Mouse (Mus musculus) CH12.LX (cell line): Measurements from ENCODE around the gene 4930404N11Rik. TPM values are rescaled to one million over a fixed set of nuclear protein-coding genes. Genes with fewer than 3 reads are reported as not detected.

Experiments used
- DNase-seq: peaks from one replicate; pipeline ENCODE4 v3.0.0-alpha.2; 2013; ENCODE audit errors: extremely low read depth
- H3K27ac ChIP-seq: 2 replicates; pipeline ENCODE4 v1.5.1; 2012; ENCODE audit warnings: low read depth, mild to moderate bottlenecking, control low read depth, moderate library complexity; ENCODE audit not compliant: insufficient read depth
- H3K27me3 ChIP-seq: replicated peaks from 2 replicates; pipeline ENCODE3; 2012; ENCODE audit warnings: inconsistent platforms
- H3K36me3 ChIP-seq, 2 experiments: replicated peaks in 1 of 2; 2 replicates each; pipeline versions ENCODE3 to v1.6.1; 2012; ENCODE audit warnings: inconsistent platforms in 1 of 2, low read length in 1 of 2, mild to moderate bottlenecking in 1 of 2, mixed read lengths in 1 of 2, moderate library complexity in 1 of 2; ENCODE audit not compliant: control insufficient read depth in 1 of 2, insufficient read depth in 1 of 2
- H3K4me1 ChIP-seq, 2 experiments: 2 replicates each; pipeline ENCODE4 v1.6.1; 2012; ENCODE audit warnings: inconsistent platforms in 1 of 2, moderate library complexity in 1 of 2; ENCODE audit not compliant: insufficient read depth in 2 of 2, control insufficient read depth in 1 of 2
- H3K4me2 ChIP-seq: 2 replicates; pipeline ENCODE4 v1.6.1; 2012; ENCODE audit warnings: low read depth, mild to moderate bottlenecking, control low read depth; ENCODE audit not compliant: poor library complexity, insufficient read depth, severe bottlenecking
- H3K4me3 ChIP-seq, 3 experiments: fragments of 150-350 bp in 1 of 3; sonication (generic) in 1 of 3; replicated peaks in 1 of 3; 2 replicates each; pipeline versions ENCODE3 to v1.5.1; 2011 to 2012; ENCODE audit warnings: low read depth in 2 of 3, low read length in 2 of 3, mild to moderate bottlenecking in 2 of 3, moderate library complexity in 2 of 3, control low read depth in 1 of 3, improper control_type of control experiment in 1 of 3, inconsistent platforms in 1 of 3, mixed read lengths in 1 of 3; ENCODE audit not compliant: poor library complexity in 1 of 3
- H3K79me2 ChIP-seq: replicated peaks from 2 replicates; pipeline ENCODE4 v1.6.1; 2012; ENCODE audit warnings: mild to moderate bottlenecking, moderate library complexity; ENCODE audit not compliant: control insufficient read depth, poor library complexity, insufficient read depth, severe bottlenecking; ENCODE audit errors: extremely low read depth
- H3K9ac ChIP-seq: 2 replicates; pipeline ENCODE4 v1.6.1; 2012; ENCODE audit warnings: low read depth, mild to moderate bottlenecking, control low read depth, moderate library complexity; ENCODE audit not compliant: insufficient read depth
- H3K9me3 ChIP-seq: replicated peaks from 2 replicates; pipeline ENCODE3; 2012; ENCODE audit warnings: low read length, inconsistent platforms, mixed read lengths
- BHLHE40 ChIP-seq: IDR thresholded peaks from 2 replicates; pipeline ENCODE4 v1.6.1; 2011; ENCODE audit warnings: mild to moderate bottlenecking, low read depth, low read length, improper control_type of control experiment
- CHD1 ChIP-seq: IDR thresholded peaks from 2 replicates; pipeline ENCODE4 v1.6.1; 2012; ENCODE audit warnings: low read depth, low read length, improper control_type of control experiment, inconsistent platforms
- CHD2 ChIP-seq: IDR thresholded peaks from 2 replicates; pipeline ENCODE4 v1.6.1; 2011; ENCODE audit warnings: low read length, improper control_type of control experiment
- CTCF ChIP-seq, 2 experiments: IDR thresholded peaks in 1 of 2; conservative IDR thresholded peaks in 1 of 2; 2 replicates each; pipeline ENCODE4 v1.5.1; 2011 to 2012; ENCODE audit warnings: low read depth in 2 of 2, low read length in 2 of 2, improper control_type of control experiment in 1 of 2, inconsistent platforms in 1 of 2, mild to moderate bottlenecking in 1 of 2, moderate library complexity in 1 of 2
- E2F4 ChIP-seq: IDR thresholded peaks from 2 replicates; pipeline ENCODE4 v1.6.1; 2011; ENCODE audit warnings: low read depth, low read length, improper control_type of control experiment; ENCODE audit not compliant: insufficient replicate concordance
- ELF1 ChIP-seq: IDR thresholded peaks from 2 replicates; pipeline ENCODE4 v1.6.1; 2014; ENCODE audit warnings: low read depth, mild to moderate bottlenecking, inconsistent platforms, low read length, improper control_type of control experiment
- EP300 ChIP-seq: IDR thresholded peaks from 2 replicates; pipeline ENCODE4 v1.6.1; 2011; ENCODE audit warnings: low read length, improper control_type of control experiment
- HCFC1 ChIP-seq: IDR thresholded peaks from 2 replicates; pipeline ENCODE4 v1.6.1; 2012; ENCODE audit warnings: low read depth, mild to moderate bottlenecking, inconsistent platforms, low read length, improper control_type of control experiment
- IRF4 ChIP-seq: IDR thresholded peaks from 2 replicates; pipeline ENCODE4 v1.6.1; 2014; ENCODE audit warnings: low read depth, mild to moderate bottlenecking, inconsistent platforms, low read length, improper control_type of control experiment
- JUN ChIP-seq: IDR thresholded peaks from 2 replicates; pipeline ENCODE4 v1.6.1; 2011; ENCODE audit warnings: low read depth, mild to moderate bottlenecking, low read length, improper control_type of control experiment, moderate library complexity; ENCODE audit not compliant: insufficient read depth
- JUND ChIP-seq: conservative IDR thresholded peaks from 2 replicates; pipeline ENCODE4 v1.6.1; 2011; ENCODE audit warnings: low read depth, low read length, improper control_type of control experiment
- KAT2A ChIP-seq: IDR thresholded peaks from 2 replicates; pipeline ENCODE4 v1.6.1; 2012; ENCODE audit warnings: low read length, improper control_type of control experiment, inconsistent platforms; ENCODE audit not compliant: insufficient replicate concordance
- MAFK ChIP-seq: IDR thresholded peaks from 2 replicates; pipeline ENCODE4 v1.6.1; 2011; ENCODE audit warnings: low read length, improper control_type of control experiment; ENCODE audit not compliant: insufficient replicate concordance
- MAX ChIP-seq: IDR thresholded peaks from 2 replicates; pipeline ENCODE4 v1.6.1; 2011; ENCODE audit warnings: low read length, improper control_type of control experiment
- MAZ ChIP-seq: IDR thresholded peaks from 2 replicates; pipeline ENCODE4 v1.6.1; 2012; ENCODE audit warnings: low read depth, mild to moderate bottlenecking, inconsistent platforms, low read length, improper control_type of control experiment, moderate library complexity
- MEF2A ChIP-seq: IDR thresholded peaks from 2 replicates; pipeline ENCODE4 v1.6.1; 2014; ENCODE audit warnings: low read depth, mild to moderate bottlenecking, inconsistent platforms, low read length, improper control_type of control experiment, borderline replicate concordance
- MYC ChIP-seq: IDR thresholded peaks from 2 replicates; pipeline ENCODE4 v1.6.1; 2011; ENCODE audit warnings: low read depth, mild to moderate bottlenecking, improper control_type of control experiment, low read length
- NELFE ChIP-seq: IDR thresholded peaks from 2 replicates; pipeline ENCODE4 v1.6.1; 2011; ENCODE audit warnings: low read depth, low read length, improper control_type of control experiment
- PAX5 ChIP-seq: IDR thresholded peaks from 2 replicates; pipeline ENCODE4 v1.6.1; 2012; ENCODE audit warnings: low read length, inconsistent platforms, mixed read lengths
- POLR2A ChIP-seq: IDR thresholded peaks from 2 replicates; pipeline ENCODE4 v1.6.1; 2011; ENCODE audit warnings: low read depth, mild to moderate bottlenecking, improper control_type of control experiment, low read length
- POLR2AphosphoS2 ChIP-seq: IDR thresholded peaks from 2 replicates; pipeline ENCODE4 v1.6.1; 2011; ENCODE audit warnings: low read depth, low read length, improper control_type of control experiment
- RAD21 ChIP-seq: IDR thresholded peaks from 2 replicates; pipeline ENCODE4 v1.6.1; 2011; ENCODE audit warnings: low read depth, mild to moderate bottlenecking, low read length, improper control_type of control experiment, moderate library complexity
- SIN3A ChIP-seq: IDR thresholded peaks from 2 replicates; pipeline ENCODE4 v1.6.1; 2012; ENCODE audit warnings: low read length, improper control_type of control experiment, inconsistent platforms
- SMC3 ChIP-seq: IDR thresholded peaks from 2 replicates; pipeline ENCODE4 v1.6.1; 2011; ENCODE audit warnings: low read depth, low read length, improper control_type of control experiment
- TBP ChIP-seq: conservative IDR thresholded peaks from 2 replicates; pipeline ENCODE4 v1.6.1; 2011; ENCODE audit warnings: low read depth, low read length, improper control_type of control experiment
- TCF12 ChIP-seq: IDR thresholded peaks from 2 replicates; pipeline ENCODE4 v1.6.1; 2014; ENCODE audit warnings: low read depth, mild to moderate bottlenecking, inconsistent platforms, low read length, improper control_type of control experiment
- USF1 ChIP-seq: IDR thresholded peaks from 2 replicates; pipeline ENCODE4 v1.6.1; 2014; ENCODE audit warnings: low read depth, mild to moderate bottlenecking, inconsistent platforms, low read length, improper control_type of control experiment
- USF2 ChIP-seq: conservative IDR thresholded peaks from 2 replicates; pipeline ENCODE4 v1.6.1; 2011; ENCODE audit warnings: low read depth, low read length, improper control_type of control experiment
- ZC3H11A ChIP-seq: IDR thresholded peaks from 2 replicates; pipeline ENCODE4 v1.6.1; 2012; ENCODE audit warnings: low read depth, mild to moderate bottlenecking, inconsistent platforms, low read length, improper control_type of control experiment
- ZKSCAN1 ChIP-seq: IDR thresholded peaks from 2 replicates; pipeline ENCODE4 v1.6.1; 2012; ENCODE audit warnings: low read depth, inconsistent platforms, low read length, improper control_type of control experiment, borderline replicate concordance
- ZMIZ1 ChIP-seq: IDR thresholded peaks from 2 replicates; pipeline ENCODE4 v1.6.1; 2012; ENCODE audit warnings: low read depth, mild to moderate bottlenecking, inconsistent platforms, low read length, improper control_type of control experiment
- ZNF384 ChIP-seq: IDR thresholded peaks from 2 replicates; pipeline ENCODE4 v1.6.1; 2012; ENCODE audit warnings: low read depth, low read length, improper control_type of control experiment, inconsistent platforms
- dilution Hi-C: fragments of 300-500 bp; cut with MboI; formaldehyde crosslinking; loops from 2 replicates; pipeline ENCODE4 v1.14.3; 2020; ENCODE audit warnings: low sequenced_read_pairs; ENCODE audit not compliant: extremely low pct_unique_long_range_greater_than_20kb, extremely low pct_ligation_motif_present
- in situ Hi-C: fragments of 300-500 bp; cut with MboI; formaldehyde crosslinking; loops from 3 replicates; pipeline ENCODE4 v1.14.3; 2019; ENCODE audit warnings: low sequenced_read_pairs, low pct_ligation_motif_present, low pct_unique_long_range_greater_than_20kb, mixed read lengths
- polyA plus RNA-seq: library from polyadenylated mRNA; unstranded; fragments of >175 nt; gene quantifications from 2 replicates; pipeline ENCODE4 v1.2.1, GENCODE M21; 2012; ENCODE audit warnings: low read depth; ENCODE audit not compliant: insufficient read length
- total RNA-seq, 2 experiments: library from RNA; depleted of rRNA; stranded (reverse); fragments of 300-350 nt in 1 of 2; fragments of >200 nt in 1 of 2; gene quantifications; 2 replicates each; pipeline ENCODE4 v1.2.3; 2012 to 2014

Gene 4930404N11Rik
- total and polyA plus RNA-seq, 3 experiments = 0.23 to 5.2 (median 2.7) TPM

- Histone ChIP-seq H3K9me3 (no peaks in the 10 kb centered on the region), H3K9ac (peak overlapping the region; percentile 58), H3K4me1 (peaks cover 4 to 30% of the 10 kb centered on the region in 2 experiments; a peak in 3 of 4 replicates), H3K4me2 (peak overlapping the region; percentile 47), H3K4me3 (peak overlapping the region; percentile 53 to 90 (median 59)), H3K79me2 (peaks cover 31% of the 10 kb centered on the region), H3K27me3 (no peaks in the 10 kb centered on the region), H3K36me3 (peaks cover 6 to 12% of the 10 kb centered on the region in 2 experiments), H3K27ac (no peak overlapping the region)
- dilution Hi-C loops (no loop called here), in situ Hi-C loops (no loop called here)
- TF ChIP-seq POLR2AphosphoS2 (no peak), ZKSCAN1 (no peak), ELF1 (no peak), USF2 (no peak), EP300 (no peak), MYC (no peak), TBP (no peak), CHD1 (no peak), ZMIZ1 (no peak), PAX5 (no peak), RAD21 (no peak), ZC3H11A (no peak), SIN3A (no peak), KAT2A (no peak), NELFE (no peak)
- no peak for DNase-seq
Measured at GRCm38 (mm10) chr10:81379183-81379553, 13.6 kb upstream of the 4930404N11Rik start.

- H3K79me2 ChIP-seq = peaks cover 31% of the 10 kb centered on the region
- peaks cover 11 to 17% of the 10 kb centered on the region in 2 experiments for H3K36me3 ChIP-seq
- H3K9ac ChIP-seq = peak overlapping the region; percentile 58
- dilution Hi-C loops (no loop called here), in situ Hi-C loops (no loop called here)
- peak overlapping the region; percentile 47 for H3K4me2 ChIP-seq
- H3K4me1 ChIP-seq = peaks cover 5 to 35% of the 10 kb centered on the region in 2 experiments; a peak in 3 of 4 replicates
- no peaks in the 10 kb centered on the region for H3K27me3 ChIP-seq
- no peaks in the 10 kb centered on the region for H3K9me3 ChIP-seq
- H3K4me3 ChIP-seq = peak overlapping the region; percentile 53 to 90 (median 59)
- no peak overlapping the region for H3K27ac ChIP-seq
- DNase-seq = peak; percentile 100
- TF ChIP-seq MAX (peak; percentile 59; the same call in 1 of the 2 replicates), E2F4 (0 out of 2 replicates have a peak, but pooled peaks have one; percentile 35), IRF4 (peak; percentile 69), TCF12 (no peak), USF1 (no peak), PAX5 (no peak), JUND (no peak), BHLHE40 (no peak), MAZ (peak; percentile 87), HCFC1 (peak; percentile 77), KAT2A (peak; percentile 72; the same call in 1 of the 2 replicates), ZC3H11A (no peak), TBP (peak; percentile 91), USF2 (no peak), EP300 (no peak), CHD2 (peak; percentile 59), POLR2A (peak; percentile 62), CHD1 (no peak), MEF2A (peak; percentile 29; the same call in 1 of the 2 replicates), JUN (no peak), MAFK (no peak), RAD21 (no peak), SMC3 (no peak), ZNF384 (no peak), CTCF (conservative IDR thresholded peaks at IDR 0.05 in 1 of 2, IDR thresholded peaks at IDR 0.05 in 1 of 2; ENCODE audit: low read depth in 2 of 2, low read length in 2 of 2) (no peak)
Measured at GRCm38 (mm10) chr10:81378553-81379182, 13.1 kb upstream of the 4930404N11Rik start.
